Mouse (Mus musculus): ENCODE measurements around the gene Hdgfl3. TPM values are rescaled to one million over a fixed set of nuclear protein-coding genes. Genes with fewer than 3 reads are reported as not detected.

Gene Hdgfl3
- 1 to 10 TPM; 7.1 to 9.5 (median 8.9) TPM for total RNA-seq (2022)

GRCm38 (mm10) chr7:81934267-81934745 lies at the start of gene Hdgfl3:
Gene Hdgfl3, minus strand, starts transcription at chr7:81934473.
- DNase-seq (ENCODE audit: low spot score), result peak; percentile 77

DNA sequence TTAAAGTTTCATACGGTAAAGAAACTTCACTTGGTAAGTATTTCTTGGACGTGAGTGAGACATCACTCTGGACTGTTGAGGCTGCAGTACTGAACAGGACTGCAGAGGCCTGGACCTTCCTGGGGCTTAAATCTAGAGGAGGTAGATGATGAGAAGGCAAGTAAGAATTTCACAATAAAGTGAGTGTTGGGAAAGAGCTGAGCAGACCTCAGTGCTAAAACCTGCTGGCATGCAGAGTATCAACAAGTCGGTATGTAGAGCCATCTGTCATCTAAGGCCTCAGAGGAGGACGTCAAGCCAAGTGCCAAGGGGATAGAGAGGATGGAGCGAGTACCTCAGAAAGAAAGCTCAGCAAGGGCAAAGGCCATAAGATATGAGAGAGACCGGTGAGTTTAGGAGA lies 49.4 kb upstream of the Hdgfl3 start:
- DNase-seq (ENCODE audit: low spot score), result no peak

- DNase-seq (ENCODE audit: low spot score), result no peak
Observed at GRCm38 (mm10) chr7:81978304-81978703, 44.0 kb upstream of the Hdgfl3 start.

GRCm38 (mm10) chr7:81974616-81975015 lies 40.3 kb upstream of the Hdgfl3 start:
- DNase-seq (ENCODE audit: low spot score), result no peak

DNA sequence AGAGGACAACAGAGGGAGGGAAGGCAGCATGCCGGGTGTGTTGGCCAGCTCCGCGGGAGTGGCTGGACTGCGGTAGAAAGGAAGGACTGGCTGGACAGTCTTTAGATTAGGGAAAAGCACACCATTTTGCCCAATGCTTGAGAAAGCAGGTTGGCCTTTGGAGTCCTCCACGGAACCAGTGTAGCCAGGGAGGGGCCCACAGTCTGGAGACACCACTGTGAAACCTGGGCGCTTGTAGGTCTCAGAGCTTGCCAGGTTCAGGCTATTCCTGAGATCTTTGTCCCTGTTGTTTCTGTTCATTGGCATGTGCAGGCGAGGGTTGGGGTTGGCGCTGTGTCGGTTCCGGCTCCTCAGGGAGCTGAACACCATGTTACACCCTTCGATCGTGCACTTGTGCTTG lies 39.7 kb upstream of the Hdgfl3 start:
- no peak for DNase-seq (ENCODE audit: low spot score)

GRCm38 (mm10) chr7:81973339-81973738 lies 39.1 kb upstream of the Hdgfl3 start:
- no peak for DNase-seq (ENCODE audit: low spot score)

DNA sequence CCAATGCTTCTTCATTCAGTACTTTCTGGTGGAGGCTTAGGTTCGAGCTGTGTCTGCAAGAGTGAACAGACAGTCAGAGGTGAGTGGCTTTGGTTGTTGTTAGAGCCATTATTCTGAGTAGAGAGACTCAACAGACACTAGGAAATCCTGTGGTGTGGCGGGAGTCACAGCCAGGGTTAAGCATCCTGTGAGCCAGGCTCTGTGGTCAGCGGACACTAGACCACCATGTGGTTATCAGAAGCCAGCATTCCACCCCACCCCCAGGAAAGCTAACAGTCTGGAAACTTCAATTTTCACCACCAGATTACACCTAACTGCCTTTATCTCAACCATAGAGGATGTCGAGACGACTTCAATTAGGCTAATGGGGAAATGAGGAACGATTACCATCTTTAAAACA lies 34.7 kb upstream of the Hdgfl3 start:
- DNase-seq (ENCODE audit: low spot score), result no peak

- no peak for DNase-seq (ENCODE audit: low spot score)
Observed at GRCm38 (mm10) chr7:81968451-81968850, 34.2 kb upstream of the Hdgfl3 start.

DNA sequence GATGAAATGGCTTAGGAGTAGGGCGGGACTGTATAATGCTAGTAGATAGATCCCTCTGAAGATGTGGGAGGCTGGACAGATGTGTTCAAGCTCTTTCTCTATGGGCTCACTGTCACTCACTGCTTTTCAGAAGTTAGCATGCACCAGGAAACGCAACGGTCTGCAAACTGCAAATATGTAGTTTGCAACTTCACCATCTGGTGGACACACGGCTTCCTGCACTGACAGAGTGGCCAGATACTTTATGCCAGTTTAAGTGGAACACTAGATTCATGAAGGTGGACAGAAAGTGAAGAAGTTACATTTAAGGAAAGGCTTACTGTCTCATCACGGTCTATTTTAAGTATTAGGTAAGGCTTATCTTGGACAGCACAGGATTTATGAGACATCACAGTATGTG lies 31.9 kb upstream of the Hdgfl3 start:
- no peak for DNase-seq (ENCODE audit: low spot score)

DNA sequence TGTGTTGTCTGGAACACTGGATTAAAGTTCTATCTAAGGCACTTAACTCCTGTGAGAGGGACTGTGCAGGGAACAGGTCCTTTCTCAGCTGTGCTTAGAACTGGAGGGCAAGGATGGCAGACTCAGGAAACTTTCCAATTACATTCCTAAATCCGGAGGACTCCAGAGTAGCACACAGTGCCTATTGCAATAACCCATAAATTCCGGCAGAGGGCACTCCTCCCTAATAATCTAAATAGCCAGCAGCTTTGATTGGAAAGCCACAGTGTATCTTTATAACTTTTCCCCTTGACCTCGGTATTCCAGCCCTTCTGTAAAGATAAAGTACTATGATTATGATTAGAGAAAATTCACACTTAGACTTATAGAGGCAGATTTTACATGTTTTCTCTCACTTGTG lies 25.4 kb upstream of the Hdgfl3 start:
- DNase-seq (ENCODE audit: low spot score), result peak; percentile 23

DNA sequence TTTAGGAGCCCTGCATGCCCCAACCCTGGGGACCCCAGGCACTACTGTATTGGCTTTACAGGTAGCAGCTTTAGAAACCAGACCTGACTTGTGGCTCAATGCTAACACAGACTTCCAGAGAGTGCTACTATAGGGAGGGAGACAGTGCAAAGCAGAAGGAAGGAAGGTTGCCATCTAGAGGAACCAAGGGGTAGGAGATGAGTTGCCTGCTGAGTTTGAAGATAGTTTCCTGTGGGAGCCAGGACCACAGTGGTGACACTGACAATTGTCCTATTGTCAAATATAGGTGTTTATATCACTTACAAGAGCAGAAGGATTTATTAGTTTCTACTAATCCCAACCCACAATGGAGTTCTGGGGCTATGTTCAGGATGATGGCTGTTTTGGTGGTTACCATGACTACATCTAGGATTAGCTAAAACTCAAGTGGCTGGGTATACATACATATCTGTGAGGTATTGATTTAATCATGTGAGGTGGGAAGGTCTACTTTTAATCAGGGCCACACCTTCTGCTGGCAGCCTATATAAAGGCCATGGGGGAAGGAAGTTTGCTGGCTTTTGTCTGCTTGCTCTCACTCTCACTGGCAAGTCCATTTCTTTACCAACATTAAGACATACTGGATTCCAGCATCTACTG lies 20.1 kb upstream of the Hdgfl3 start:
- peak; percentile 7 for DNase-seq (ENCODE audit: low spot score)

- DNase-seq (ENCODE audit: low spot score), result no peak
Observed at GRCm38 (mm10) chr7:81950499-81950898, 16.2 kb upstream of the Hdgfl3 start.

DNA sequence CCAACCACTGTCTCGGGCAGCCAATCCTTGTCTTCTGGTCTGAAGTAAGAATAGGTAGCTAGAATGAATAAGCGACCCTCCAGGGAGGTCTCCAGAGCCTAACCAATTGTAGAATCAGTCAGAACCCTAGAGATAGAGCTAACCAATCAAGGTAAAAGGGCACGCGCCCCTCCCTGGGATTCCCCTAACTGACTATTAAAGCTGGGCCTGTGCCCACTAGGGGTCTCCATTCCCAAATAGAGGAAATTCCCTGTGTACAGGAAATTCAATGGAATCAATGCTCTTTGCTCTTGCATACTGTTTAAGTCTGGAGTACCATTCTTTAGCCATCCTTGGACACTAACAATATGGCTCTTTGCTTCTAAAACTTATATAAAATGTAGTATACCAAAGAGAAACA lies 11.1 kb upstream of the Hdgfl3 start:
- DNase-seq (ENCODE audit: low spot score), result no peak

DNA sequence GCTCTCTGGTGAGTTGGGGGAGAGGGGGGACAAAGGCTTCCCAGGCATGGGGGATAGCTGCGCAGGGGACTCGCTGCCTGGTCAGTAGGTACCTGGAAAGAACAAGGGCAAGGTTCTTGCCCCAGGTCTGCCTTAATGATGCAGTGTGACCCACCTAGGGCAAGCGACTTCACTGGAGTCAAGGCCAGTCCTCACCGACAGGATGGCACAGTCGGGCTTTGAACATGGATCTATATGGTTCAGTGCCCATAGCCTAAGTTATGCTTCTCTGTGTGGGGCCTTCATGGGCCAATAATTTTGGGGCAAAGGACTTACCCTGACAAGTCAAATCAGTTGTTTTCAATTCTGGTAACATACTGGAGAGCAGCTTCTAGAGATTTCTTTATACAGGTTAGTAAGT lies 533 bp upstream of the Hdgfl3 start:
- no peak for DNase-seq (ENCODE audit: low spot score)

- DNase-seq (ENCODE audit: low spot score), result peak; percentile 33
Observed at GRCm38 (mm10) chr7:81933601-81934266, 539 bp downstream of the Hdgfl3 start.

- no peak for DNase-seq (ENCODE audit: low spot score)
Observed at GRCm38 (mm10) chr7:81933061-81933600, 1.1 kb downstream of the Hdgfl3 start.

GRCm38 (mm10) chr7:81932521-81933045 lies 1.7 kb downstream of the Hdgfl3 start:
- peak; percentile 3 for DNase-seq (ENCODE audit: low spot score)

DNA sequence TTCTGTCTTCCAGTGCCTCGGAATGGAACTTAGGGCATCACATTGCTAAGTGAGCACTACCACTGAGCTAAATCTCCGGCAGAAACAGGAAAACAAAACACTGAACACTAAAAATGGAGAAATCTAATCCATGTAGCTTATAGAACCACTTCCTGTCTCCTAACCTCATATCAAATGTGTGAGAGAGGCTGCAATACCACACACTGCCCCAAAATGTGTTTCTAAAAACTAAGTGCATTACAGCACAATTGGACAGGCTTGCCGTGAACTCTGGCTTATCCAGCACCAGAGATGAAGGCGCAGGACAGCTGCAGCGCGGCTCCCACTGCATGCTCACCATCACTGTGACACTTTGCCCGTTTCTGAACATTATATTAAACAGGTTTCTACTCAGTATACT lies 5.3 kb downstream of the Hdgfl3 start:
- DNase-seq (ENCODE audit: low spot score), result no peak

- no peak for DNase-seq (ENCODE audit: low spot score)
Observed at GRCm38 (mm10) chr7:81921379-81921952, 12.8 kb downstream of the Hdgfl3 start.

GRCm38 (mm10) chr7:81920314-81920713 lies 14.0 kb downstream of the Hdgfl3 start:
- no peak for DNase-seq (ENCODE audit: low spot score)

GRCm38 (mm10) chr7:81918316-81918715 lies 16.0 kb downstream of the Hdgfl3 start:
- no peak for DNase-seq (ENCODE audit: low spot score)

DNA sequence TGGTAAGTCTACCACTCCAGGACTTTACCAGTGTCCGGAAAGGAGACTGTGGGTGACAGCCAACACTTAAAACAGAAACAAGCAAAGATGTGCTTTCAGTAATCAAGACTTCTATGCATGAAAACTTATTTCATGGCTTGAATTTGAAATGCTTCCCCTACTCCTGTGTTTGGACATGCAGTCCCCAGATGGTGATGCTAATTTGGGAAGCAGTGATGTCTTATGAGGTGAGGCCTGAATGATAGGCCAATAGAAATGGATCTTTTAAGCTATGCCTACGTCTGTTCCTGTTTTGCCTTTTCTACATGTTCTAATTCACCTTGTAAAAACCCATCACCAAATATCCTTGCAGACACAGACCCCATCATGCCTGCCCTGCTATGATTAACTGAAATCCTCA lies 29.3 kb downstream of the Hdgfl3 start:
- no peak for DNase-seq (ENCODE audit: low spot score)

GRCm38 (mm10) chr7:81904094-81904493 lies 30.2 kb downstream of the Hdgfl3 start:
- no peak for DNase-seq (ENCODE audit: low spot score)

Measured in heart, adult 8-10 months (tissue).